Mouse (Mus musculus): ENCODE data around the gene Palb2. TPM values are rescaled to one million over a fixed set of nuclear protein-coding genes. Genes with fewer than 3 reads are reported as not detected.

Gene Palb2
- 26.8 and 26.9 TPM in 2 replicates for total RNA-seq (2015)
- 21.9 and 22.2 TPM in 2 replicates for total RNA-seq (2017)

DNA sequence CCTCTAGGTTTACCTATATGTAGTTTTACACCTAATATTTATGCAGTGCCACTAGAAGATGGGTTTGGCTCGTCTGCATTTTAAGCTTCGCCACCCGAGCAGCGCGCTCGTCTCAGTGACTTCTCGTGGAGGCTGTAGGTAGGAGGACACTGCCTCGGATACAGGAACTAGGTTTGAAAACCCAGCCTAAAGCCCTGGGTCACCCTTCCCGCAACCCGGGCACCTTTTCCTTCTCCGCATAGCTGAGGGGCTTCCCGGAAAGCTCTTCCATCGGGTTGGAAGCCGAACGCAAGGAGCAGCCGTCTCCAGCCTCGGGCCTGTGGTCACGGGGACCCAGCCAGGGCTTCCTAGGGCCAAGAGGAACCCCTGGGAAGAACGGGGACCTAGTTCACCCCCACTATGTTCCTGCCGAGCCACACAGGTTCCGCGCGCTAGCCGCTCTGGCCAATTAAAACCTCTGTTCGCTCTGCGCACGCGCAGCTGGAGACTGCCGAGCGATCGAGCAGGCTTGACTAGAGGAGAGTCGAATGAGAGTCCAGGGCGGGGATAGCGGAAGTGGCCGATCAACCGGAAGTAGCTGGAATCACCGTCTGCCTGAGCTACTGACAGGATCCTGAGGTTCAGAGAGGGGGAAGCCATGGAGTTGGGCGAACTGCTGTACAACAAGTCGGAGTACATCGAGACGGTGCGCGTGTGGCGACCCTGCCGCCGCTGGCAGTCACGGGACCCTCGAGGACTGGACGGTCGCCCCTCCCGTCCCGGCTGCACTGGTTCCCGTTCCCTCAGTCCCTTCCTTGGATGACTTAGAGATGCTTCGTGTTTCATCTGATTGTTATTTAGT is at the start of gene Palb2, which contains the start of gene Dctn5:
TSS of gene Palb2 (minus strand) at position 489 of the 841 bp plus-strand sequence.
TSS of gene Dctn5 (plus strand) at position 545 of the 841 bp plus-strand sequence.
- peak; percentile 91 for ATAC-seq (replicated peaks; ENCODE audit: poor library complexity)

DNA sequence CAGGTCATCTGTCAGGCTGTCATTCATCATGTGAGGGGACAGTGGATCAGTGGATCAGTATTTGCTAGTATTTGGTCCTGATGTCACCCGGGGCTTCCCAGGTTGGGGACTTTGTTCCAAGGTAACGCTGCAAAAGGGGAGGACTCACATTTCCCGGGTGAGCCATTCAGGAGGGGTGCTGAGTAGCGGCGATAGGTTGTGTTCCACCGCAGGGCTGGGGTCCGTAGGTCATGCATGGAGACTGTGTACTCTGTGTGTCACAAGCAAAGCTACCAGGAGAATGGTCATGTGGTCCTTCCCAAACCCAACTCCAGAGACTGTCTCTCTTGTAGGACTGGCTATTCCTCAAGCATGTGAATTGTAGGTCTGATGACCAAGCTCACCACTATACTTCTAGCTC is 47.9 kb upstream of the Palb2 start:
- ATAC-seq (replicated peaks; ENCODE audit: poor library complexity): no peak

DNA sequence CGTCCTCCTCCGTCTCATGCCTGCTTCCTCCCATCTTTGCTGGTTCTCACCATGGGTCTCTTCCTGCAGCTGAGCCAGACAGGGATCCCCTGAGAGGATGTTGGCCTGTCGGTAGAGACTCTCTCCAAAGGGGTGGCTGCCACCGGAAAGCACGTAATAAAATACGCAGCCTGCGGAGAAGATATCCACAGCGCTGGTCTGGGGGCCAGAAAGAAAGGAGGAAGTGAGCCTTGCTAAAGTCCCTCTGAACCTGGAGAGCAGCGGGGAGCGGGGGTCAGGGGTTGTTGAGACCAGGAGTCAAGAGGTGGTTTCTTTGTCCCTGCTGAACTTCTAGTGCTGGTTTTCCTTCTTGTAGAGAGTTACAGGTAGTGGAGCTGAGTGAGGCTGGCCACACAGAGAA is 38.8 kb upstream of the Palb2 start:
- peak; percentile 58 for ATAC-seq (replicated peaks; ENCODE audit: poor library complexity)

DNA sequence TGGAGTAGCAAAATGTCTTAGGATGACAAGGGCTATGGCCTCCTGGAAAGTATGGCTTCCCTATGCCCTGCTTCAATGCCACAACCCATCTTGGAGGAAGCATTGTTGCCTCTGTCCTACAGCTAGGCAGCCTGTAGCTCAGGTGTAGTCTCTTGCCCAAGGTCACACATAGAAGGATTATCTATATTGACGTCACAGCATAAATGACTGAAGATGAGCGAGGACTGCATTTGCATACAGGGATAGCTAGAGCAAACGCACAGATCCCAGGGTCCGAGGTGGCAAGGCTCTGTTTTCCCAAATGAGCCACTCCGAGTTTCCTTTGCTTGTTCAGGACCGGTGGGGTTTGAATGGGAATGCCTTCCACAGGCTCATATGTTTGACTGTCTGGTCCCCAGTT is 37.9 kb upstream of the Palb2 start:
- no peak for ATAC-seq (replicated peaks; ENCODE audit: poor library complexity)

DNA sequence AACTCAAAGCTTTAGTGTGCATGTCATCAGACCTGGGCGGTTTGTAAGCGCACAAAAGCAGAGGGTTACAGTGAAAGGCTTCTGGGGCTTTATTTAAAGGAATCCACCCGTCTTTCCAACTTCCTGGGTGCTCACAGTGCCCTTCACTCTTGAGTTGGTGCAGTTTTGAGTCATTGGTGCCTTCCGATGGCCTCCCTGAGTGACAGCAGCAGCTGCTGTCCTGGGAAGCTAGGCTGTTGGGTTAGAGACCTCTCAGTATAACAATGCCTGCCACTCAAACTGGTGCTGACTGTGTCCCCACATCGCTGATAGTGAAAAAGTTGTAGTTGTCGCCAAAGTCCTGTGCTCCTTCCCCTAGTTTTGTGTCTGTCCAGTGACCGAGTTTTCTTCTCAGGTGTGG is 34.4 kb upstream of the Palb2 start:
- ATAC-seq (replicated peaks; ENCODE audit: poor library complexity): no peak

DNA sequence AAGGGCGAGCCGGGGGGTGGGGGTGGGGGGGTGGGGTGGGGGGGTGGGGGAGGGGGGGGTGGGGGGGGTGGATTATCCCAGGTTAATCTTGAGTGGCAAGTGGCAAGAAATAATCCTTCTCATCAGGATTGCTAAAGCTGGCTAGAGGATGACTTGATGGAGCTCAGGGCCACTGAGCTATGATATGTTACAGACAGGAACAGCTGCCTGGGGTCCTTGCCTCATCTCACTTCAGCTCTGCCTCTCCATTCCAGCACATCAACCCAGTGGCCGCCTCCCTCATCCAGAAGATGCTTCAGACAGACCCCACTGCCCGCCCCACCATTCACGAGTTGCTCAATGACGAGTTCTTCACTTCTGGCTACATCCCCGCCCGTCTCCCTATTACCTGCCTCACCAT is 31.0 kb upstream of the Palb2 start:
- no peak for ATAC-seq (replicated peaks; ENCODE audit: poor library complexity)

DNA sequence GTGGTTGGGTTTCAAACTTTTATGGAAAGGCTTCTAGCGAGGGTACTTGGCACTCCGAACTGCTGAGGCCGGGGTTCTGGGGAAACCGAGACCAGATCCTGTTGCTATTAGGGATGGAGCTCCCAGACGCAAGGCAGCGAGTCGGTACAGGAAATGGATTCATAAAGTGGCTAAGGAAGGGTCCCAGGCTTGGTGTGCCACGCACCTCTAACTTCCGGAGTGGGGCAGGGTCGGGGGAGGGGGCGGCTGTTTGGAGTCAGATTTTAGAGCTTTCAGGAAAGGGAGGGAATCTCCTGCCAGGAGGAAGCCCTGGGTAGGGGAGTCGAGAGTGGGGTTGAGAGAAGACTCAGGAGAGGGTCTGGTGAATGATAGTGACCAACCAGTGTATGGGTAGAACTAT is 27.3 kb upstream of the Palb2 start:
- ATAC-seq (replicated peaks; ENCODE audit: poor library complexity): no peak

DNA sequence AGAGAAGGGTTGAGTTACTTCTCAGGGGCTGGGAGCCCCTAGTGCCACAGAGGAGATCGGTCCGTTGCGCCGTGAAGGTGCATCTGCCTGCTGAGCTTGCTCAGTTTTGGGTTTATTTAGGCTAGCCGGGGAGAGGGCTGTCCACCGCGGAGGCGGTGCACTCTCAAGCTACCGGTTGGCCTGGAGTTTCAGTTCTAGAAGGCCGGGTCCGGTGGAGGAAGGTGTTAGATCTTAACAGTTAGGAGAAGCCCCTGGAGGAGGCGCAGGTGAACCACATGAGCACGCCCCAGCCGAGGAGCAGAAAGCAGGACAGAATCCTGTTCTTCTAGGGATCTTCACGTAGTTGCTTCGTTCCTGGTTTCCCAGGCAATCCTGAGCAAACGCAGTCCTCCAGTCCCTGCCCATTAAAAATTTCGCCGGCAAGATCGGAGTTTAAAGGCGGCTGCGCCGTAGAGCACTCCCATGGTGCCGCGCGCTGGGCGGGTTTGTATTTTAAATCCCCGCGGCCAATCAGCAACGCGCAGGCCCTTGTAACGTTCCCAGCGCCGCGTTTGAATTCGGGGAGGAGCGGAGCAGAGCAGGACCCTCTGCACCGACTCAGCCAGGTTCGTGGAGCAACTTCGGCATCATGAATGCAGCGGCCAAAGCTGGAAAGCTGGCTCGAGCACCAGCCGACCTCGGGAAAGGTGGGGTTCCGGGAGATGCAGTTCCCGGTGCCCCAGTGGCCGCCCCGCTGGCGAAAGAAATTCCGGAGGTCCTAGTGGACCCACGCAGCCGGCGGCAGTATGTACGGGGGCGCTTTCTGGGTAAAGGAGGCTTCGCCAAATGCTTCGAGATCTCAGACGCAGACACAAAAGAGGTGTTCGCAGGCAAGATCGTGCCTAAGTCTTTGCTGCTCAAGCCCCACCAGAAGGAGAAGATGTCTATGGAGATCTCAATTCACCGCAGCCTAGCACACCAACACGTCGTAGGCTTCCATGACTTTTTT is 26.4 kb upstream of the Palb2 start, which contains the start of gene Plk1:
TSS of gene Plk1 (plus strand) at position 525 of the 988 bp plus-strand sequence.
- peak; percentile 81 for ATAC-seq (replicated peaks; ENCODE audit: poor library complexity)

DNA sequence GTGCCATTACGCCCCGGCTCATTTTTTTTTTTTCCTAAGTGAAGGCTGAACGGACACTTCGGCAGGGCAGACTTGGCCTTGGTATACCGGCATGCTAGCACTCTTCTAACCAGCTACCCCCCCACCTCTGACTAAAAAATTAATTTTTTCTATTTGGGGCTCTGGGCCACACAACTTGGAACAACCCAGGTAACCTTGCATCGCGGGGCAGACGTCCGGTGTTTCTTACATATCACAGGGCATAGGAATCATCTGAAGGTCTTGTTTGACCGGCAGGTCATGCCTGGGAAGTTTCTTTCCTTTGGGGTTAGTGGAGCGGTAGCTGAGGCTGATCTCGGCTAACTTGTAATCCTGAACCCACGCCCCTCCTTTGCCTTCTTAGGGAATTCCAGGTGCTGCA is 25.7 kb upstream of the Palb2 start:
- no peak; the same call in 1 of the 2 replicates for ATAC-seq (replicated peaks; ENCODE audit: poor library complexity)

DNA sequence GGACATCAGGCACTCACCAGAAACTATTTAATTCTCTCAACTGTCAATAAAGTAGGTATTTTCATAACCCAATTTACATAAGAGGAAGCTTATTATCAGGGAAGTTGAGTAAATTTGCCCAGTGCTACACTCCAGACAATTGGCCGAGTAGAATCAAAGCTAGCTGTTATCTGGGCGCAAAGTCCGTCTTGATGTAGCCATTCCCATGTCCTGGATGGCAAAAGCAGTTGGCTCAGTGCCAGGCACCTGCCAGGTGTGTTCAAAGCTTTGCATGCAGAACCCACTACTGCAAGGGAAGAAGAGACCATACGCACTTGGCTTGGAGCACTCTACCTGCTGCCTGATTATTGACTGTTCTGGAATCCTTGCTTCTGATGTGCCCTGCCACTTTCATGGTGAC is 19.7 kb upstream of the Palb2 start:
- no peak for ATAC-seq (replicated peaks; ENCODE audit: poor library complexity)

DNA sequence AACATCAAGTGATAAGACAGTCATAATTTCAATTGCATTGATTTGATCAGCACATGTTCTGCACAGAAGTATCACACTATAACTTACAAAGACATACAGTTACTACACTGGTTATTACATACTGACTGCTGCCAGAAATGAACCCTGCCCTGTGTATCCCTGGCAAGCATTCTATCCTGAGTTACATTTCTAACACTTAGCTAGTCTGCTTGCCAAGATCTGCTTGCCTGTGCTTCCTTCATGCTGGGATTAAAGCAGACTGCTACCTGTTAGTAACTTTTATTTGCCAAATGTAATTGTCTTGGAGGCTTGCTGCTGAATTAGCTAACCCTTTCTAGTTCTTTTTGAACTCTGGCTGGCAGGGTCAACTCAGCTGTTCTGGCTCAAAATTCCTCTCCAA is 8.2 kb upstream of the Palb2 start:
- no peak for ATAC-seq (replicated peaks; ENCODE audit: poor library complexity)

DNA sequence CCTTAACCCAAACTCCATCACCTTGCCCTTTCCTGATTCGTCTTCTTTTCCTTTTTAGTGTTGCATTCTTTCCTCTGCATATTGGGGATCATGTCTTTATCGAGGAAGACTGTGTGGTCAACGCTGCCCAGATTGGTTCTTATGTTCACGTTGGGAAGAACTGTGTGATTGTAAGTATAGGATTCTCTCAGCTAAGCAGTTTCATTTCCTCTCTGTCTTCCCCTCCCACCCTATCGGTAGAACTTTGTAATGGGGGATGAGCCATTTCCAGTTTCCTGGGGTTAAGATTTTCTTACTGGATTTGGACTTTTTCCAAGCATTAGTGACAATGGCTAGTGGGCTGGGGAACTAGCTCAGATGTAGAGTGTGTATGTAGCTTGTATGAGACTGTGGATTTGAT is 5.4 kb upstream of the Palb2 start:
- ATAC-seq (replicated peaks; ENCODE audit: poor library complexity): peak; percentile 54; the same call in 1 of the 2 replicates

DNA sequence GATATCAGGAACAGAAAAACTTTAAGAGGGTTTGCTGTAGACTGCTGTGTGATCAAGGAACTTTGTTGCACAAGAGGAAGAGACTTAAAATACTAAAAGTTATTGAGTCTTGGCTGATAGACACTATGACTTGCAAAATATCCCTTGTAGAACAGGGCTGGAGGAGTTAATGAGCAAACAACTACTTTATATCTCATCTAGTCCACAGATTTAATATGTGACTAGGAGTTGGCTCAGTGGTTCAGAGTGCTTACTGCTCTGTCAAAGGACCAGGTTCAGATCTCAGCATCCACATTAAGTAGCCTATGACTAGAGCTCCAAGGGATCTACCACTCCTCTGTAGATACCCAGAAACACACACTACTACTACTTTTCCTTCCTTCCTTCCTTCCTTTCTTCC is 4.3 kb upstream of the Palb2 start:
- ATAC-seq (replicated peaks; ENCODE audit: poor library complexity): no peak

DNA sequence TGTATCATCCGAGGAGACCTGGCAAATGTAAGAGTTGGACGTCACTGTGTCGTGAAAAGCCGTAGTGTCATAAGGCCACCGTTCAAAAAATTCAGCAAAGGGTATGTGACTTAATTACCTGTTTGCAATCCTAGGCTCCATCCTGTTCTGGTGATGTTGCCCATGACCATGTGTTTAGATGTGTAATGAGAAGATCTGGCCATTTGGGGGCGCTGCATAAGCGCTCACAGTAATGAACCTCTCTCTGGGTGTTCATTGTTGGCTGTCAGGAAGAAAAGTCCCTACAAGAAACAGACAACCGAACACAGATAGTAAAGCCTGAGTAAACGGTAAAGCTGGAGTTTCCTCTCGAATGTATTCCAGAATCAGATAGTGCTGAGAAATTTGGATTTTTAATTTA is 2.3 kb upstream of the Palb2 start:
- ATAC-seq (replicated peaks; ENCODE audit: poor library complexity): peak; percentile 38

DNA sequence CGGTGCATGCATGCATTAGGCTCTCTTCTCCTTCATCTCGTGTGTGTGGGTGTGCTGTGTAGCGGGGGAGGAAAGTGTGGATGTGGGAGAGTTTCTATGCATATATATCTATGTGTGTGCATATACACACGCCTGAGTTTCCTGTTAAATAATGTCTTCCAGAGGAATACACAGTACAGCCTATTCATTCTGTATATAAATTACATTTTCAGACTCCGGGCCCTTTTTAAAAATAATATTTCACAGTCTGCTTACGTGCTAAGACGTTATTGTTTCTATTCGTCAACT is 497 bp upstream of the Palb2 start:
- no peak; the same call in 1 of the 2 replicates for ATAC-seq (replicated peaks; ENCODE audit: poor library complexity)

DNA sequence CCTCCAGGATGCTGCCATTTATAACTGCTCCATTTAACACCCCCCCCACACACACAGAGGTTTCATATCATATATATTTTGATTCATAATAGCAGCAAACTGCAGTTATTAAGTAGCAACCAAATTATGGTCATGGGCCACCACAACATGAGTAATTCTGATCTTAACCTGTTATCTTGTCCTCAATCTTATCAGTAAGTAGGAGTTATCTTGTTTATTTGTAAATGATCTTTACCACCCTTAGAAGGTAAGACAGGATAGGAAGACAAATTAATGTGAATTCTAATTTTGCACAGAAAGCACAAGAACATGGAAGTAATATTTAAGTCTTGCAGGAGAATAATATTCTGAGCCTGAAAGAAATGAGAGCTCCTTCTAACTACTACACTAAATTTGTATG is 951 bp downstream of the Palb2 start:
- no peak for ATAC-seq (replicated peaks; ENCODE audit: poor library complexity)

DNA sequence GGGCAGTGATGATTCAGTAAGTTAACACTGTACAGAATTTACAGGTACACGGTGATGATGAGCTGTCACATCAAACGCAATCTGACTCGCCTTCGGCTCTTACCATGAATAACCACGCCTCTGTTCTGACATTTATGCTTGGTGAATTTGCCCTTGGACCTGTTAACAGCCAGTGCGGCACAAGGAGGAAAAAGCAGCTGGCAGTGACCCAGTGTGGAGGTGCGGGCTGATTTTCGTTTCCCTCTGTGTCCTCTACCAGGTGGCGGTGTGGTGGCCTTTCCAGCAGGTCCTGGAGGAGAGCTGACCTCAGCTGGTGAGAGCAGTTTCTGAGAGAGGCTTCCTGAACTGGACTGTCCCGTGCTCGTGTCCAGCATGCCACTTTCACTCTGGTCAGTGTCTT is 5.8 kb downstream of the Palb2 start:
- ATAC-seq (replicated peaks; ENCODE audit: poor library complexity): no peak

DNA sequence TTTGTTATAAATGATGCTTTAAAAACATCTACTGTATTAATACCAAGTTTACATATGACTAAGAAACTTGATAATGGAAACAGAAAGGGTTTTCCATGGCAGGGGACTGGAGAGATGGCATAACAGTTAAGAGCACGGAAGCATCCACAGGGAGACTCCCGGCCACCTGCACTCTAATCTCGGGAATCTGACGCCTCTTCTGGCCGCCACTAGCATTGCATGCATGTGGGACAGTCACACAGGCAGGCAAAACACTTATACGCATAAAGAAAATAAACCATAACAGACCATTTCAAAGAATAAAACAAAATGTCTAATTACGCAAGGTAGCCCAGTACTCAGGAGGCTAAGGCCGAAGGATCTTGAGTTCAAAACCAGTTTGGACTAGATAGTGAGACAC is 7.1 kb downstream of the Palb2 start:
- no peak for ATAC-seq (replicated peaks; ENCODE audit: poor library complexity)

DNA sequence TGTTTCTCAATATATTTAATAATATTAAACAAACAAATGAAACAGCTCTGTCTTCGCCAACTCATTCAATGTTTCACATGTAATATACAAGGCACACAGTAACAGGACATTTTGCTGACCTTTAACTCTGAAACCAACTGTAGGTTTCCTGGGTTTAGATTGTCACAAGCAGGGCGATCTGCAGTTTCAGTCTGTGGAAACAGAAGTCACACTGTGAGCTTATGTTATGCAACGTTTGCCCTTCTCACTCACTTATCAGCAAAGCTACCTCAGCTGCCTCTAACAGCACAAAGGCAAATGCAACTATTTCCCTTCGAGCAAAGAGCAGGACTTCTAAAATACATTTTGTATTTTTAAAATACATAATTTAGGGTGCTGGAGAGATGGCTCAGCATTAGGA is 9.3 kb downstream of the Palb2 start:
- no peak for ATAC-seq (replicated peaks; ENCODE audit: poor library complexity)

DNA sequence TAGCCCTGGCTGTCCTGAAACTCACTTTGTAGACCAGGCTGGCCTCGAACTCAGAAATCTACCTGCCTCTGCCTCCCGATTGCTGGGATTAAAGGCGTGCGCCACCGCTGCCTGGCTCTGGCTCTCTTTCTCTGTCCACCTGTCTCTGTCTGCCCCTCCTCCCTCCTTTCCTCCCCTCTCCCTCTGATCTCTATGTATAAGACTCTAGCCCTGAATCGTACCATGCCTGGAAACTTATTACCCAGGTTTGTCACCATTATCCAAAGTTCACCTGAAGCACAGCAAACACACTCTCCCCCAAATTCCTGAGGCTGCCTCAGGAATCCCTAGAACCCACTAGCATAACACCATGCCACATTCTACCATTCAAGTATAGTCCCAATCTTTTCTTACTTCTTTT is 24.6 kb downstream of the Palb2 start:
- ATAC-seq (replicated peaks; ENCODE audit: poor library complexity): no peak

DNA sequence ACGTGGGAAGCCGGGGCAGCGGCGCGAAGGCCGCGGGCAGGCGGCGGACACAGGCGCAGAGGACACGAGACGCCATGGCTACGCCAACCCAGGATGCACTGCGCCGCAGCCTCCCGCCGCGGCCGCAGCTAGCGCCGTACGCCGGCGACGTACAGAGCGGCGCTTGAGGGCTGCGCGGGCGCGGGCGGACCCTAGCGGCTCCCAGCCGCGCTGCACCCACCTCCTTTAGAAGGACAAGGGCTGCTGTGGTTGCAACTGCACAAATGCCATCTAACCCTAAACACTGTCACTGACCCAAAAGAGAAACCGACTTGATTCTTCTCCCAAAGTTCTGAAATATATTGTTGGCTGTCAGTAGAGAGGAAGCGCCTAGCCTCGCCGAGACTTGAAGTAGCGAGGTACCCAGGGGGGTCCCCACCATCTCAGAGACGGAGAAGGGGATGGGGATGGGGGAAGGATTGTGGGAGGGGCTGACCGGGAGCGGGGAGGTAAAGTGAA is 31.0 kb downstream of the Palb2 start, which contains the start of gene Ndufab1:
TSS of gene Ndufab1 (minus strand) at position 140 of the 498 bp plus-strand sequence.
- ATAC-seq (replicated peaks; ENCODE audit: poor library complexity): peak; percentile 94
